Mouse (Mus musculus) heart, embryonic 13.5 days (tissue): Measurements from ENCODE around the gene Sept9. TPM values are rescaled to one million over a fixed set of nuclear protein-coding genes. Genes with fewer than 3 reads are reported as not detected.

ENCODE experiments used
- ATAC-seq: fragments of 200-750 bp; cut with Nextera tagmentation; 2 replicates; pipeline ENCODE4 v1.8.0; 2017; ENCODE audit warnings: moderate TSS enrichment; ENCODE audit not compliant: insufficient number of reproducible peaks, low FRiP score, low TSS enrichment; ENCODE audit errors: extremely low read depth
- H3K27ac ChIP-seq: fragments of 300-500 bp; sonication (generic); replicated peaks from 2 replicates; pipeline ENCODE4 v1.5.1; 2015; ENCODE audit warnings: moderate library complexity, mild to moderate bottlenecking, inconsistent platforms
- H3K27me3 ChIP-seq: fragments of 300-500 bp; sonication (generic); replicated peaks from 2 replicates; pipeline ENCODE4 v1.6.1; 2015; ENCODE audit warnings: mild to moderate bottlenecking, inconsistent platforms
- H3K36me3 ChIP-seq: fragments of 300-500 bp; sonication (generic); 2 replicates; pipeline ENCODE4 v1.6.1; 2015; ENCODE audit warnings: mild to moderate bottlenecking, inconsistent platforms
- H3K4me1 ChIP-seq: fragments of 300-500 bp; sonication (generic); 2 replicates; pipeline ENCODE4 v1.6.1; 2015; ENCODE audit warnings: inconsistent platforms
- H3K4me2 ChIP-seq: fragments of 300-500 bp; sonication (generic); 2 replicates; pipeline ENCODE4 v1.6.1; 2015; ENCODE audit warnings: inconsistent platforms, mild to moderate bottlenecking, moderate library complexity
- H3K4me3 ChIP-seq: fragments of 300-500 bp; sonication (generic); 2 replicates; pipeline ENCODE4 v1.5.1; 2015; ENCODE audit warnings: moderate library complexity, mild to moderate bottlenecking, inconsistent platforms
- H3K9ac ChIP-seq: fragments of 300-500 bp; sonication (generic); 2 replicates; pipeline ENCODE4 v1.6.1; 2015; ENCODE audit warnings: inconsistent platforms, mild to moderate bottlenecking, moderate library complexity
- H3K9me3 ChIP-seq: fragments of 300-500 bp; sonication (generic); 2 replicates; pipeline ENCODE4 v1.6.1; 2016; ENCODE audit warnings: inconsistent platforms
- WGBS: fragments of 180-500 bp; shearing (Covaris S2); methylation state at CpG from one replicate; pipeline ENCODE4 v1.1.7; 2015; ENCODE audit warnings: mixed read lengths; 5-methylcytosine and 5-hydroxymethylcytosine counted together
- polyA plus RNA-seq: library from polyadenylated mRNA; unstranded; fragments of >200 nt; fragmentation: Nextera tagmentation; extraction: Ambion mirVana; gene quantifications from 2 replicates; pipeline ENCODE4 v1.2.1, GENCODE M21; 2015

Sept9 gene
- polyA plus RNA-seq, 1 experiment from 2014 or later = 75.5 TPM

- ATAC-seq = no peak
- Histone ChIP-seq H3K4me2 (peak overlapping the region; percentile 63), H3K36me3 (no peaks in the 10 kb centered on the region), H3K27me3 (peaks cover 67% of the 10 kb centered on the region), H3K9me3 (no peaks in the 10 kb centered on the region), H3K27ac (no peak overlapping the region), H3K4me1 (peaks cover 40% of the 10 kb centered on the region), H3K9ac (no peak overlapping the region), H3K4me3 (peak overlapping the region; percentile 35)
- WGBS = under 1% methylated on average over 34 of the region's 34 CpGs
Observed at GRCm38 (mm10) chr11:117394230-117395137, 195.0 kb downstream of the Sept9 start.

DNA sequence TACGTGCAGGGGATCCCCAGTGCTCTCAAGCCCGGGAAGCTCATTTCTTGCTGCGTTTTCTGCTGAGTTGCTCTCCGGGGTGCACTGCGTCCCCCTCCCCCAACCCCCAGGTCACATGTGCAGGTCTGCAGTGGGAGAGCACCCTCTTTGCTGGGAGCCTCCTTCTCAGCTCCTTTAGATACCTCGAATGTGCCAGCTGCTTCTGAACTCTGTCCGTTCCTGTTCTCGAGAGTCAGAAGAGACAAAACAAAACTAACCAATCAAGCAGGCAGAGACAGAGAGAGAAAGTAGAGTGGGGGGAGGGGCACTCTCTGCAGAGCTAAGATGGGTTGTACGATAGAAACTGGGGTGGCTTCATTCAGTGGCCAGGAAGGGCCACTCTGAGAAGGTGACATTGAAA is 195.8 kb downstream of the Sept9 start:
- peaks cover 33% of the 10 kb centered on the region for H3K4me1 ChIP-seq
- no peak overlapping the region for H3K27ac ChIP-seq
- WGBS = 6% methylated on average over 9 of the region's 9 CpGs
- peak overlapping the region; percentile 63 for H3K4me2 ChIP-seq
- H3K9me3 ChIP-seq = no peaks in the 10 kb centered on the region
- no peak overlapping the region for H3K4me3 ChIP-seq
- no peak overlapping the region for H3K9ac ChIP-seq
- no peaks in the 10 kb centered on the region for H3K36me3 ChIP-seq
- no peak for ATAC-seq
- H3K27me3 ChIP-seq = peaks cover 74% of the 10 kb centered on the region

GRCm38 (mm10) chr11:117396929-117397328 is 197.5 kb downstream of the Sept9 start:
- Histone ChIP-seq H3K36me3 (no peaks in the 10 kb centered on the region), H3K4me3 (no peak overlapping the region), H3K27me3 (peaks cover 82% of the 10 kb centered on the region), H3K9ac (no peak overlapping the region), H3K4me2 (no peak overlapping the region), H3K4me1 (peaks cover 17% of the 10 kb centered on the region), H3K9me3 (no peaks in the 10 kb centered on the region), H3K27ac (no peak overlapping the region)
- 74% methylated on average over 3 of the region's 3 CpGs for WGBS
- no peak for ATAC-seq

- no peaks in the 10 kb centered on the region for H3K36me3 ChIP-seq
- no peak overlapping the region for H3K4me2 ChIP-seq
- peaks cover 17% of the 10 kb centered on the region for H3K4me1 ChIP-seq
- H3K4me3 ChIP-seq = no peak overlapping the region
- no peak for ATAC-seq
- peaks cover 90% of the 10 kb centered on the region for H3K27me3 ChIP-seq
- H3K27ac ChIP-seq = no peak overlapping the region
- H3K9me3 ChIP-seq = no peaks in the 10 kb centered on the region
- H3K9ac ChIP-seq = no peak overlapping the region
- 26% methylated on average over 4 of the region's 4 CpGs for WGBS
Observed at GRCm38 (mm10) chr11:117397755-117398154, 198.3 kb downstream of the Sept9 start.

GRCm38 (mm10) chr11:117398191-117398590 is 198.7 kb downstream of the Sept9 start:
- ATAC-seq = no peak
- WGBS = 23% methylated on average over 7 of the region's 7 CpGs
- no peak overlapping the region for H3K4me2 ChIP-seq
- no peaks in the 10 kb centered on the region for H3K9me3 ChIP-seq
- H3K27me3 ChIP-seq = peaks cover 91% of the 10 kb centered on the region
- peaks cover 17% of the 10 kb centered on the region for H3K4me1 ChIP-seq
- H3K36me3 ChIP-seq = no peaks in the 10 kb centered on the region
- no peak overlapping the region for H3K4me3 ChIP-seq
- H3K9ac ChIP-seq = no peak overlapping the region
- no peak overlapping the region for H3K27ac ChIP-seq

- no peaks in the 10 kb centered on the region for H3K36me3 ChIP-seq
- no peak for ATAC-seq
- H3K4me1 ChIP-seq = 0 out of 2 replicates have a peak, but pooled peaks cover 4% of the 10 kb centered on the region
- no peaks in the 10 kb centered on the region for H3K9me3 ChIP-seq
- no peak overlapping the region for H3K4me3 ChIP-seq
- WGBS = 78% methylated on average over 10 of the region's 10 CpGs
- peaks cover 85% of the 10 kb centered on the region for H3K27me3 ChIP-seq
- no peak overlapping the region for H3K9ac ChIP-seq
- no peak overlapping the region for H3K27ac ChIP-seq
- no peak overlapping the region for H3K4me2 ChIP-seq
Observed at GRCm38 (mm10) chr11:117401583-117402367, 202.3 kb downstream of the Sept9 start.

GRCm38 (mm10) chr11:117402550-117402949 is 203.1 kb downstream of the Sept9 start:
- Histone ChIP-seq H3K4me1 (peaks cover 11% of the 10 kb centered on the region), H3K36me3 (no peaks in the 10 kb centered on the region), H3K9ac (no peak overlapping the region), H3K4me2 (no peak overlapping the region), H3K4me3 (no peak overlapping the region), H3K27me3 (peaks cover 78% of the 10 kb centered on the region), H3K27ac (no peak overlapping the region), H3K9me3 (no peaks in the 10 kb centered on the region)
- no peak for ATAC-seq
- WGBS = 58% methylated on average over 11 of the region's 11 CpGs

- Histone ChIP-seq H3K27ac (no peak overlapping the region), H3K4me2 (no peak overlapping the region), H3K27me3 (peaks cover 73% of the 10 kb centered on the region), H3K36me3 (no peaks in the 10 kb centered on the region), H3K9me3 (no peaks in the 10 kb centered on the region), H3K4me1 (peaks cover 17% of the 10 kb centered on the region), H3K4me3 (no peak overlapping the region), H3K9ac (no peak overlapping the region)
- ATAC-seq = no peak
- 78% methylated on average over 6 of the region's 6 CpGs for WGBS
Observed at GRCm38 (mm10) chr11:117403073-117403472, 203.6 kb downstream of the Sept9 start.

GRCm38 (mm10) chr11:117403781-117404180 is 204.3 kb downstream of the Sept9 start:
- Histone ChIP-seq H3K9ac (no peak overlapping the region), H3K9me3 (no peaks in the 10 kb centered on the region), H3K27ac (no peak overlapping the region), H3K27me3 (peaks cover 72% of the 10 kb centered on the region), H3K4me1 (peaks cover 24% of the 10 kb centered on the region), H3K4me2 (no peak overlapping the region), H3K4me3 (no peak overlapping the region), H3K36me3 (no peaks in the 10 kb centered on the region)
- WGBS = 38% methylated on average over 7 of the region's 7 CpGs
- ATAC-seq = no peak

- no peak overlapping the region for H3K4me3 ChIP-seq
- no peaks in the 10 kb centered on the region for H3K36me3 ChIP-seq
- WGBS = 92% methylated on average over 1 of the region's 1 CpGs
- no peak overlapping the region for H3K4me2 ChIP-seq
- H3K27me3 ChIP-seq = peaks cover 69% of the 10 kb centered on the region
- ATAC-seq = no peak
- peaks cover 26% of the 10 kb centered on the region for H3K4me1 ChIP-seq
- H3K9ac ChIP-seq = no peak overlapping the region
- H3K27ac ChIP-seq = no peak overlapping the region
- H3K9me3 ChIP-seq = no peaks in the 10 kb centered on the region
Observed at GRCm38 (mm10) chr11:117406711-117407110, 207.2 kb downstream of the Sept9 start.

DNA sequence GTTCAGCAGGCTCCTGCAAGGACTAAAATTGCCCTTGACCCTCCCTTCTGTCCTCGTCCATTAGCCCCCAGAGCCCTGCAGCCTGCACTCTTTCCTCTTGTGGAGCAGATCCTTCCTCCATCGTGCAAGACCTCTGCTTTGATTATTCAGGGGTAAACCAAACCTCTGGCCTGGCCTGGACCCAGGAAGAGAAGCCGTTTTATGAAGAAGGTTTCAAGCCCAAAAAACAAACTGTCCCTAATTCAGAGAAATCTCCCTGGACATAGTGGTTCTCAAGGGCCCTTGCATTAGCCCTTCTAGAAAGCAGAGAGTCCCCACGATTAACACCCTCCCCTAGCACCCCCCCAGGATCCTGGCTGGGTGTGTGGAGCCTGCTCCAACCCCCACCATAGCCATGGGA is 207.7 kb downstream of the Sept9 start:
- peak overlapping the region; percentile 43; the same call in 1 of the 2 replicates for H3K27ac ChIP-seq
- peak overlapping the region; percentile 37 for H3K9ac ChIP-seq

More for the DNA sequence above, 207.7 kb downstream of the Sept9 start:
- no peak for ATAC-seq
- H3K9me3 ChIP-seq = no peaks in the 10 kb centered on the region
- peaks cover 70% of the 10 kb centered on the region for H3K27me3 ChIP-seq
- peak overlapping the region; percentile 75 for H3K4me2 ChIP-seq
- H3K4me1 ChIP-seq = peaks cover 26% of the 10 kb centered on the region
- no peaks in the 10 kb centered on the region for H3K36me3 ChIP-seq
- H3K4me3 ChIP-seq = peak overlapping the region; percentile 49
- 19% methylated on average over 4 of the region's 4 CpGs for WGBS
